Mouse (Mus musculus) megakaryocyte, adult 5-6 weeks (primary cell): ENCODE results near the gene Ccdc59. TPM values are rescaled to one million over a fixed set of nuclear protein-coding genes. Genes with fewer than 3 reads are reported as not detected.

ENCODE experiments used
- ATAC-seq: 2 replicates; pipeline ENCODE4 v1.8.0; 2016; ENCODE audit warnings: mild to moderate bottlenecking, inconsistent platforms; ENCODE audit not compliant: poor library complexity, severe bottlenecking
- total RNA-seq, 2 experiments: library from RNA; stranded (forward) in 1 of 2; stranded (reverse) in 1 of 2; fragments of 153-499, 151-499 nt in 1 of 2; fragments of 221-1000, 200-1000 nt in 1 of 2; gene quantifications; 2 replicates each; pipeline versions ENCODE4 v1.2.3 to v1.2.4; 2015 to 2017

Ccdc59 gene
- total RNA-seq (2015), result 40.7 and 43.5 TPM in 2 replicates
- 25.6 and 30.0 TPM in 2 replicates for total RNA-seq (2017)

DNA sequence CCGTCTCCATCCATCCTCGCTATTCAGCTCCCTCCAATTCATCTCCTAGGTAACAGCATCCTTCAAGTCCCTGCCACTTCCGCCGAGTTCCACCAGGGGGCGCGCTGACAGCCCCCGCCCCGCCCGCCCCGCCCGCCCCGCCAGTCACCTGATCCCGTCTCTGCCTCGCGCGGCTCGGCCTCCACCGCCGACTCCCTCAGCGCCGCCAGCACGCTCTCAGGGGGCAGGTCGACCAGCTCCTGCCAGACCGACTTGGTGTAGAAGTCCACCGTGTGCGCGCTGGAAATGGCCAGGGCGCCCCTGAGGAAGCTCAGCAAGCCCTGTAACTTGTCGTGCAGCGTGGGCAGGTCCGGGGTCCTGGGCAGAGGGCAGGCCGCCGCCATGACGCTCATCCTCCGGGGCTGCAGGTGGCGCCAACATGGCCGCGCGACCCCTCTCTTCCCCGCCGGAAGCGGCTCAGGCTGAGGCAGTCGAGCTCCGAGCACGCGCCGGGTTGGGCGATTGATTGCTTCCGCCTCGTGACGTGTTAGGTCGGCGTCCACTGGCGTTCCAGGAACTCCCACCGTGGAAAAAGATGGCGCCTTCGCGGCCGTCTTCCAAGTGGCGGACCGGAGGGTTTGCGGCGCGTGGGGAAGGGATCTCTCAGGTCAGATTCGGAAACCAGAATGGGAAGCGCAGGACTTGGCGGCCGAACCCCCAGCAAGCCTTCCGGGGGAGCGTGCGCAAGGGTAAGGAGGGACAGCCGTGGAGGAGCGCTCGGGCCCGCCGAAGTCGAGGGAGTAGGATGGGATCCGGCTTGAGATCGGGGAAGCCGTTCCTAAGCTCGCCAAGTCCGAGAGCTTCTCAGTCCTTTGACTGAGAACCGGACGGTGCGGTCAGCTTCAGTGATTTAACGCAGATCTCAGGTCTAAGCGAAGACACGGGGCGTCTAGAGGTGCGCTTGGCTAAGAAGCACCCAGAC, at the start of gene Ccdc59, which contains the start of gene Mettl25:
Ccdc59 (plus strand) TSS at position 140 of the 961 bp plus-strand sequence.
Mettl25 (minus strand) TSS at position 453 of the 961 bp plus-strand sequence.
- peak; percentile 96 for ATAC-seq

GRCm38 (mm10) chr10:105793776-105794552, 46.9 kb upstream of the Ccdc59 start:
- ATAC-seq, result no peak

DNA sequence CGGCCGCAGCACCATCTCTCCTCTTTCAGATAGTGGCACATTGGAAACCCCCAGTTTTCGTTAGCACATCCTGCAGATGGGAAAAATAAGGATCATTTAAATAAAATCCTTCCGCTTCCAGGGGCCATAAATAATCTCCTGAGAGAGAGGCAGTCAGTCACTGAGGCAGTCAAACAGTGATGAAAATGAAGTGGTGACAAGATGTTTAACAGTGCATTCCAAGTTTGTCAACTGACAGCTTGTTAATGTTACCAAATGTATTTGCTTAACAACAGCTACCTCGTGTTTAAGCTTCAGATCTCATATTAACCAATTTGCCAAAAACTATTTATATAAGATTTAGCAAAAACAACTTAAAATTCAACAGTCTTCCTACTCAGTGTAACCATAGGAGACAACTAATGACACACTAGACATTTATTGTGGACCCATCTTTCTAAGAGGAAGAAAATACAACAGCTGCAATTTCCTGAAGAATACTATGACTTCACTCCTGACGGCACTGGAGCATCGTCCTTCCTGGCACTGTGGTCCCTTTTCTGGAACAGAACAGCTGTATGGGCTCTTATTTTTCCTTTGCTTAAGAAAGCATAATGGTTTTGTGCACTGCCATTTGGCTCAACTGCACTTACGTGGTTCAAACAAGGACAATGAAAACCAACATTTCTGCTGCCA, 43.5 kb upstream of the Ccdc59 start:
- no peak for ATAC-seq

DNA sequence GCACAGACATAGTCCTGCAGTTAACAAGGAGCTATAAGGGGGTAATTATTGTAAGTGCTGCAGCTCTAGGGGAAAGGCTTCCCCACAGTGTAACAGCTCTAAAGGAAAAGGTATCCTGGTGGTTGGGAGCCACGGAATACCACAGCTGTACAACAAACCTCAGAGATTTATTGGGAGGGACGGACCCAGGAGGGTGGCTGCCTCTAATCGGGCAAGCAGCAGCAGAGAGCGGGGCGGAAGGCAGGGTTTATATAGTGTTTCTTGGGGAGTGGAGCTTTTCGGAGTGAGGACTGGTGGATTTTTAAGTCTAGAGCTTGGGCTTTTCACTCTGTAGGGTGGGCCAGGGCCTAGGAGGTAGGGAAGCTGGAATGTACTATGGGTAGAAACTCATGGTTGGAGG, 39.7 kb upstream of the Ccdc59 start:
- no peak for ATAC-seq

- ATAC-seq, result no peak
Observed at GRCm38 (mm10) chr10:105802132-105802531, 38.7 kb upstream of the Ccdc59 start.

GRCm38 (mm10) chr10:105803461-105803860, 37.4 kb upstream of the Ccdc59 start:
- no peak for ATAC-seq

GRCm38 (mm10) chr10:105806259-105807010, 34.4 kb upstream of the Ccdc59 start:
- peak; percentile 57; the same call in 1 of the 2 replicates for ATAC-seq

GRCm38 (mm10) chr10:105834627-105835228, 6.1 kb upstream of the Ccdc59 start:
- ATAC-seq, result peak; percentile 68

DNA sequence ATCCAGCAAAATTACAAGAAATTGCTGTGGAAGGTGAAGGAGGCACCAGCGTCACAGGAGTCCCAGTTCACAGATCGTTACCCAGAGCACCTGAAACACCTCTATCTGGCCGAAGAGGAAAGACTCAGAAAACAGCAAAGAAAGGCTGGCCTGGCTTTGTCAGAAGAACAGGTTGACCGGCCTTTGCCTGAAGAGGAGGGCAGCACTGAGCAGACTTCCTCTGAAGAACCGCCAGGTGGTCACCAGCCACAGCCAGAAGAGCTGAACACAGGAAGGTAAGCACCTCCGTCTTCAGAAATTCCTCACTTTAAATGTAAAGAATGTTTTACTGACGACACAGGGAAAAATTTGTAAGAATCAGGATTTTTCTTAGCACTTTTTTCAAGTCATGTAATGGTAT, 1.7 kb downstream of the Ccdc59 start:
- ATAC-seq, result no peak

GRCm38 (mm10) chr10:105850286-105850685, 9.4 kb downstream of the Ccdc59 start:
- ATAC-seq, result no peak

DNA sequence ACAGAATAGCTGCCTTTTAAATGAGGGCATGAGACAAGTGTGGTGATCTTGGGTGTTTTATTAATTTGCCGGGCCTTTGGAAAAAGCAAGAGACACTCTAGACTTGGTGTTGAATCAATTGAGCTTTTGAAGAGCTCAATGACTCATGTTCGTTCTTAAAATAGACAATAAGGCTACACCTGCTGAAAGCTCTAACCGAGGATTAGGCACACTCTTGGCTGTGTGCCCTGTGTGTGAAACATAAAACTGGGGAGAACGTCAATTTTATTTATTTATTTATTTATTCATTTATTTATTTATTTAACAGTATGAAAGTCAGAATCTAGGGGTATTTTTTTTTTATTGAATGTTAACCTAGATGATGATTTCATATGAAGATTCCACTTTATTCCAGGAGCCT, 10.3 kb downstream of the Ccdc59 start:
- no peak for ATAC-seq

DNA sequence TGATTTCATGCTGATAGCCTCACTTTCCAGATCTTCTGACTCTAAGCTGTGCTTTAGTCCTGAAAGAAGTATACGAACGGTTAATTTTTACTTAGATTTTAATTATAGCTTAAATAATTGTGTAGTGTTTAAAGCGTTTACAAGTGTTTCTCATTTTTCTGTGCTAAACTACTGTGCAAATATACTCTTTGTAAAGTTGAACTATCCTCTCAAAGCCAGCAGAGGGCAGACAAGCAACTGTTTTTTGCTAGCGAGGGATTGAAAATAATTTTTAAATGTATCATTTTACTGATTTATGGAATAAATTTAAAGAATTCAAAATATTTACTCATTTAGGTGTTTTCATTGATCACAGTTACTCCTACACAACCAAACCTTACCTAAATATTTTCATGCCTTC, 26.4 kb downstream of the Ccdc59 start:
- ATAC-seq, result no peak

Other genes with a start within 250 kb of the Ccdc59 start
- gene Mettl25, start 313 bp downstream of the Ccdc59 start, total RNA-seq (2015), result 8.1 and 9.0 TPM in 2 replicates
- gene Mettl25, start 313 bp downstream of the Ccdc59 start, total RNA-seq (2017), result 9.5 and 13.3 TPM in 2 replicates